Mouse (Mus musculus): ENCODE measurements around the gene Sema4a. TPM values are rescaled to one million over a fixed set of nuclear protein-coding genes. Genes with fewer than 3 reads are reported as not detected.

Gene Sema4a
- polyA plus RNA-seq, 1 experiment = 68.9 TPM

DNA sequence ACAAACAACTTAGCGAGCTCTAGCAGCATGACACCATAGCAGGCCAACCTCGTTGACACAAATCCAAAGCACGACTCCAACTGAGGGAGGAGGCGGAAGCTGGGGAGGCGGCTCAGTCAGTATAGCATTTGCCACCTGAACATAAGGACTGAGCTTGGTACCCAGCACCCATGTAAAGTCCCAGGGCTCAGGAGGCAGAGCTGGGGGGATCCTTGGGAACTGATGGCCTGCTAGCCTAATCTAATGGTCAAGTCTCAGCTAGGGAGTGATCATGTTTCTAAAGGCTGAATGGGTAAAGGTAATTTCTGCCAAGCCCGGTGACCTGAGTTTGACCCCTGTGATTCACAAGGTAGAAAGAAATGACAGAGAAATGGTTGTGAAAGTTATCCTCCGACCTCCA is 53.5 kb downstream of the Sema4a start:
- H3K4me1 ChIP-seq (ENCODE audit: control insufficient read depth, insufficient read depth, low read length) = no peaks in the 10 kb centered on the region
- TF ChIP-seq POLR2A (IDR thresholded peaks at IDR 0.05; ENCODE audit: extremely low read depth, insufficient read depth, low read length) = no peak
- no peak overlapping the region for H3K4me3 ChIP-seq (ENCODE audit: insufficient read depth, low read length)
- no peak overlapping the region for H3K27ac ChIP-seq (ENCODE audit: insufficient read depth, low read length)

DNA sequence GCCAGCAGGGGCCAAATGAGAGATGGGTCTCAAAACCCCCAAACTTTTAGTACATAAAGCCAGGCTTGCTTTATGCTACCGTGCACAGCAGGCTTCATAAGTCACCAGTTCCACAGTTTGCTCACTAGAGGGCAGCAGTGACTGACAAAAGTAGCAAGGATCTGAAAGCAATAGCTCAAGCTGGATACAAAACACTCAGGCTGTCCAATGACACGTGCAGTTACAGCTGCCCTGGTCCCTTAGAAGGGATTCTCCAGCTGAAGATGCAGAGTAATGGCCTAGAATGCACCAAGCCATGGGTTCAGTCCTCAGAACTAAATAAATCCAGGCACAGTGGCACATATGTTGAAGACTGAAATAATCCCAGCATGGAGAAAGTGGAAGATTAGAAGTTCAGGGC is 53.9 kb downstream of the Sema4a start:
- TF ChIP-seq CTCF (IDR thresholded peaks at IDR 0.05; ENCODE audit: extremely low read depth, insufficient read depth, low read length) = peak; percentile 99
- TF ChIP-seq POLR2A (IDR thresholded peaks at IDR 0.05; ENCODE audit: extremely low read depth, insufficient read depth, low read length) = no peak
- no peaks in the 10 kb centered on the region for H3K4me1 ChIP-seq (ENCODE audit: control insufficient read depth, insufficient read depth, low read length)
- H3K4me3 ChIP-seq (ENCODE audit: insufficient read depth, low read length) = no peak overlapping the region
- no peak overlapping the region for H3K27ac ChIP-seq (ENCODE audit: insufficient read depth, low read length)

GRCm38 (mm10) chr3:88403522-88404230 is 57.3 kb downstream of the Sema4a start:
- no peaks in the 10 kb centered on the region for H3K4me1 ChIP-seq (ENCODE audit: control insufficient read depth, insufficient read depth, low read length)
- no peak overlapping the region for H3K27ac ChIP-seq (ENCODE audit: insufficient read depth, low read length)
- TF ChIP-seq POLR2A (IDR thresholded peaks at IDR 0.05; ENCODE audit: extremely low read depth, insufficient read depth, low read length) (no peak), CTCF (IDR thresholded peaks at IDR 0.05; ENCODE audit: extremely low read depth, insufficient read depth, low read length) (no peak)
- no peak overlapping the region for H3K4me3 ChIP-seq (ENCODE audit: insufficient read depth, low read length)

DNA sequence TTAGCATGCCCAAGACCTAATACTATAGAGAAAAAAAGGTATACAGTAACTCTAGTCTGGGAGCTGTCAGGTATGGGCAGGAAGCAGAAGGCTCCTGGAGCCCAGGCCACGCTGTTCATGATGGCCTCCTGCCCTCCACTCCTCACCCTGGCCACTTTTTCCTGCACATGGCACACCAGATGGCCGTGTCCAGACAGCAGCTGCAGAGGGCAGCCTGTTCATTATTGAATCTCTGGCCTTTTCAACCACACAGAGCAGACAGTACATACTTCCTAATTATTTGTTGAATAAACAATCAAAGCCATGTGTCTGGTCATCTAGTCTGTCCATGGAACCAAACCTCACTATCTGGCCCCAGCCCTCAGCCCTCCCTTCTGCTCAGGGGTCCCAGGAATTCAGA is 62.3 kb downstream of the Sema4a start:
- Histone ChIP-seq H3K27ac (ENCODE audit: insufficient read depth, low read length) (no peak overlapping the region), H3K4me3 (ENCODE audit: insufficient read depth, low read length) (no peak overlapping the region), H3K4me1 (ENCODE audit: control insufficient read depth, insufficient read depth, low read length) (no peaks in the 10 kb centered on the region)
- TF ChIP-seq POLR2A (IDR thresholded peaks at IDR 0.05; ENCODE audit: extremely low read depth, insufficient read depth, low read length) (no peak), CTCF (IDR thresholded peaks at IDR 0.05; ENCODE audit: extremely low read depth, insufficient read depth, low read length) (no peak)

GRCm38 (mm10) chr3:88395742-88396141 is 65.2 kb downstream of the Sema4a start:
- Histone ChIP-seq H3K4me1 (ENCODE audit: control insufficient read depth, insufficient read depth, low read length) (no peaks in the 10 kb centered on the region), H3K27ac (ENCODE audit: insufficient read depth, low read length) (no peak overlapping the region), H3K4me3 (ENCODE audit: insufficient read depth, low read length) (no peak overlapping the region)
- no peak for TF ChIP-seq CTCF (IDR thresholded peaks at IDR 0.05; ENCODE audit: extremely low read depth, insufficient read depth, low read length)
- TF ChIP-seq POLR2A (IDR thresholded peaks at IDR 0.05; ENCODE audit: extremely low read depth, insufficient read depth, low read length) = no peak

GRCm38 (mm10) chr3:88395288-88395687 is 65.7 kb downstream of the Sema4a start:
- Histone ChIP-seq H3K4me1 (ENCODE audit: control insufficient read depth, insufficient read depth, low read length) (no peaks in the 10 kb centered on the region), H3K4me3 (ENCODE audit: insufficient read depth, low read length) (no peak overlapping the region), H3K27ac (ENCODE audit: insufficient read depth, low read length) (no peak overlapping the region)
- no peak for TF ChIP-seq POLR2A (IDR thresholded peaks at IDR 0.05; ENCODE audit: extremely low read depth, insufficient read depth, low read length)
- no peak for TF ChIP-seq CTCF (IDR thresholded peaks at IDR 0.05; ENCODE audit: extremely low read depth, insufficient read depth, low read length)

DNA sequence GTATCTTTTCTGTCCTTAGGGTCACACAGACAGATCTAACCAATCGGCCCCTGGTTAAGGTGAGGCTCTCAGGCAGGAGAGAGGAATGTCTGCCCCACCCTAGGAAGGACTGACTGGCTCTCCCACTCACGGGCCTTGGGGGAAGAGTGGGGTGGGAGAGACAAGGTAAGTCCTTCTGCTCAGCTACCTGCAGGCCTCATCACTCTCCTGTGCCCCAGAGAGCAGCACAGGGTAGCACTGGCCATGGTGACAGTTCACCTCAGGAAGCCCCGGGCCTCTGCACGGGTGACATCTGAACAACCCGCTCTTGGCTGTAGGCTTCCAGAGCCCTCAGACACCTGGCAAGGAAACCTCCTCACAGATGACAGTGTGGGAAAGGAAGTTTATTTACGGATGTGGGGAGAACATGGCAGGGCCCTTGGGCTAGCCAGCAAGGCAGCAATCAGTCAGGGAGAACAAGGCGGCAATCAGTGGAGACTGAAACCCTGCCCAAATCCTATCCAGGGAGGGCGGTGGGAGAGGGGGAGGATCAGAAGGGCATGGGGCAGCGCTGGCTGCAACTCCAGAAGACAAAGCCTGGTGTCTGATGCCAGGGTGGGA is 67.1 kb downstream of the Sema4a start:
- no peak overlapping the region for H3K27ac ChIP-seq (ENCODE audit: insufficient read depth, low read length)
- H3K4me3 ChIP-seq (ENCODE audit: insufficient read depth, low read length) = no peak overlapping the region
- TF ChIP-seq POLR2A (IDR thresholded peaks at IDR 0.05; ENCODE audit: extremely low read depth, insufficient read depth, low read length) (no peak), CTCF (IDR thresholded peaks at IDR 0.05; ENCODE audit: extremely low read depth, insufficient read depth, low read length) (no peak)
- H3K4me1 ChIP-seq (ENCODE audit: control insufficient read depth, insufficient read depth, low read length) = no peaks in the 10 kb centered on the region

Other genes with a start within 250 kb of the Sema4a start
- not detected in 2 replicates for gene Rhbg, start 206.5 kb downstream of the Sema4a start, polyA plus RNA-seq (2012; rRNA removed)
- 0.08 TPM in 1 of 2 replicates, not detected in the other for gene Gm38392, start 174.0 kb downstream of the Sema4a start, polyA plus RNA-seq (2012; rRNA removed)
- 3.3 and 5.0 TPM in 2 replicates for gene Tsacc, start 164.2 kb downstream of the Sema4a start, polyA plus RNA-seq (2012; rRNA removed)
- gene Cct3, start 164.1 kb downstream of the Sema4a start, polyA plus RNA-seq (2012; rRNA removed) = 151 and 165 TPM in 2 replicates
- gene Glmp, start 136.2 kb downstream of the Sema4a start, polyA plus RNA-seq (2012; rRNA removed) = 90.9 and 97.3 TPM in 2 replicates
- gene Tmem79, start 125.0 kb downstream of the Sema4a start, polyA plus RNA-seq (2012; rRNA removed) = 0.83 and 0.86 TPM in 2 replicates
- 84.4 and 91.5 TPM in 2 replicates for gene Smg5, start 124.9 kb downstream of the Sema4a start, polyA plus RNA-seq (2012; rRNA removed)
- 15.3 and 15.6 TPM in 2 replicates for gene Paqr6, start 96.6 kb downstream of the Sema4a start, polyA plus RNA-seq (2012; rRNA removed)
- gene Bglap3, start 88.4 kb downstream of the Sema4a start, polyA plus RNA-seq (2012; rRNA removed) = 14.7 and 17.5 TPM in 2 replicates
- gene Bglap2, start 82.5 kb downstream of the Sema4a start, polyA plus RNA-seq (2012; rRNA removed) = 0.44 TPM in 1 of 2 replicates, not detected in the other
- gene Bglap, start 76.7 kb downstream of the Sema4a start, polyA plus RNA-seq (2012; rRNA removed) = not detected in 2 replicates
- gene Pmf1, start 50.9 kb downstream of the Sema4a start, polyA plus RNA-seq (2012; rRNA removed) = 10.5 and 11.1 TPM in 2 replicates
- 76.3 and 76.4 TPM in 2 replicates for gene Slc25a44, start 36.0 kb downstream of the Sema4a start, polyA plus RNA-seq (2012; rRNA removed)
- gene Lmna, start 48.8 kb upstream of the Sema4a start, polyA plus RNA-seq (2012; rRNA removed) = 64.7 and 70.6 TPM in 2 replicates
- gene Mex3a, start 71.2 kb upstream of the Sema4a start, polyA plus RNA-seq (2012; rRNA removed) = 1.5 TPM in 2 replicates
- gene Rab25, start 87.1 kb upstream of the Sema4a start, polyA plus RNA-seq (2012; rRNA removed) = 0.13 and 0.36 TPM in 2 replicates
- 126 and 133 TPM in 2 replicates for gene Lamtor2, start 91.9 kb upstream of the Sema4a start, polyA plus RNA-seq (2012; rRNA removed)
- 103 and 110 TPM in 2 replicates for gene Ubqln4, start 92.6 kb upstream of the Sema4a start, polyA plus RNA-seq (2012; rRNA removed)
- 120 and 126 TPM in 2 replicates for gene Ssr2, start 114.7 kb upstream of the Sema4a start, polyA plus RNA-seq (2012; rRNA removed)
- gene Arhgef2, start 144.8 kb upstream of the Sema4a start, polyA plus RNA-seq (2012; rRNA removed) = 220 and 224 TPM in 2 replicates
- not detected in 2 replicates for gene Rxfp4, start 192.0 kb upstream of the Sema4a start, polyA plus RNA-seq (2012; rRNA removed)
- gene Khdc4, start 224.6 kb upstream of the Sema4a start, polyA plus RNA-seq (2012; rRNA removed) = 70.5 and 75.6 TPM in 2 replicates